Mouse (Mus musculus) kidney, adult 9 months (tissue): Measurements from ENCODE around the gene Btf3.

Source experiments
- DNase-seq: peaks from one replicate; pipeline ENCODE4 v3.0.0; 2022

The Btf3 gene

DNA sequence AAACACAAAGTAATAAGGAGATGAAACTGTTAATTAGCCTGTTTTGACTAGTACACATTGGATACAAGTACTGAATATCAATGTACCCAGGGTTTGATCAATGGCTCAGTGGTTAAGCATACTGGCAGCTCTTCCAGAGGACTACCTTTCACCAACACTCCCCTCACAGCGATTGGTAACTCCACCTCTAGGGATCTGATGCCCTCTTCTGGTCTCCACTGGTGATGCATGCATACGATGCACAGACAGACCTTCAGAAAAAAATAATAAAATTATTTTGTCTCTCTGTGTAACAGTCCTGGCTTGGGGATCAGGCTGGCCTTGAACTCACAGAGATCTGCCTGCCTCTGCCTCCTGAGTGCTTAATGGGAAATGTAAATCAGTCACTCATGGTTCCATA is 15.3 kb upstream of the Btf3 start:
- DNase-seq, result peak; percentile 71

DNA sequence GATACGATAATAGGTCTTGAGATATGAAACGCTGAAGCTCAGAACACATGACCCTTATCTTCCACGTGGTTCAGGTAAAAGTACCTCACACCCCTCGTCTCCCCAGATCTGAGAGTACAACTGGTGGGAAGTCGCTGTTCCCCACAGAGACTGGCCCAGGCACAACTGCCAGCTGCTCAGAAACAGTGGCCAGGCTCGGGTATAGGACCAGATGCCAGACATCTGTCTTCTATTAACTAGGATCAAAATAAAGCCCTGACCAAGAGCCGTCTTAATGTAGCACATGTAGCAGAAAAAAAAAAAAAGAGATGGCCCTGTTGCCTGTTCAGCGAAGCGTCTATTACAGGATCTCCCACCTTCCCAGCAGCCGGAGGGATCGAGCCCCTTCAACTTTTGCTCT is 8.2 kb upstream of the Btf3 start:
- peak; percentile 17 for DNase-seq

DNA sequence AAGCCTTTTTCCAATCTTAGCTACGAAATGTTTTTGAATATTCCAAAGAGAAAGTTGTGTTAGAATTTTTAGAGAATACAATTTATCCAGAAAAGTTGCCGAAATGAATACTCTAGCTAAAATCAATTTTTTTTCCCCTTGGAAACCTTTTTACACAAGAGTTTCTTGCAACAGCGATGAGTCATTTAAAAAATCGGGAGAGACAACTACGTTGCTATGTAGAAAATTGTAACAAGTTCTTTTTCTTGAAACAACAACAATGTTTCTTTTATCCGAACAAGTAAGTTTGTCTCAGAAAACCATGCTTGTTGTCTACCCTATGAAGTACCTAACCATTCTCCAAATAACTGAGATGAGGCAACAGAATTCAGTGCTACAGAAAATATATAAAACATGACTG is 1.1 kb upstream of the Btf3 start:
- DNase-seq, result no peak

DNA sequence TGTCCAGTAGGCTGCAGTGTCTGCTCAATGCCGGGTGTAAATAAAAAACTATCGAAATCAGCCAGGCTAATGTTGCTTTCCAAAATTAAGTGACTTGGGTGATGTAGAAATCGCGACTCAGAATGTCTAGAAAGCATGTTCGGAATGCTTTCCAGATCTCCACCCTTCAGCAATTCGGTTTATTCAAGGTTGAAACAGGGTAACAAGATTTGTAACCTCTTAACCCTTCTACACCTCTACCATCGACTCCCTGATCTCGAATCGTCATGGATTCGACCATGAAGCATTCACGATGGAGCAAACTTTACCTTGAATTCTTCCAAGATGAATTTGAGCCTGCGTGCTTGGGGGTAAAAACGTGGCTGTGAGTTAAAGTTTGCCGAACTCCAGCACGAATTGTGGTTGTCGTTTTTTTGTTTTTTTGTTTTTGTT is 456 bp upstream of the Btf3 start:
- DNase-seq, result no peak

- no peak for DNase-seq
Measured at GRCm38 (mm10) chr13:98316140-98316479, 696 bp downstream of the Btf3 start.

DNA sequence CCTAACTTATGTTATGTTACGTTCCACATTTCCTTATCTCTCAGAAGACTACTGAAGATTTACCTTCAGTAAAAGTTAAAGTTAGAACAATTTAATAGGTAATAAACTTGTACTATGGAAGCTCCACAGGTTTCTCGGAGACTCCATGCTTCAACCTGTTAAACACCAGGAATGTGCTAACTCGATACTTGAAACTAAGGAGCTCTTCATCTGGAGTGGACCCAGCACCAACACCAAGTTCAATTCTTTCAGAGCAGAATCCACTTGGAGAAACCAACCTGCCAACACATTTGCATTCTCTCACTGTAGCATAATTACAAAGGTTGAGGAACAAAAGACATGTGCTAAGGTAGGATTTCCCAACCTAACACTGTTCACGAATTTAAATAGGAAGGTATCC is 1.7 kb downstream of the Btf3 start:
- DNase-seq, result peak; percentile 24

DNA sequence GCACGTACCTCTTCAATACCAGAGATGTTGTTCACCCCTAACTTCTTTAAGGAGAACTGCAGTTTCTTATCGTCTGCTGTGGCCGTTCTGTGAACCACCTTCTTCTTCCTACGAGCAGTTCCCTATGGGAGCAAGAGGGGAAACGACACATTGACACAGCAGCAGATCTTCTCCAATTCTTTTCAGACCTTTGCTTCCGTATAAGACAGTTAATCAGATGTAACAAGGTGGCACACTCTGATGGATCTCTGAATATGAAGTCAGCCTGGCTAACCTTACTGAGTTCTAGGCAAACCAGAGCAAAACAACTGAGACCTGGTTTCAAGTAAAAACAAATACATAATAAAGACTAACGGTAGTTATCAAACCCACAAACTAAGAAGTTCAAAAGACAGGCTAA is 3.2 kb downstream of the Btf3 start:
- no peak for DNase-seq

GRCm38 (mm10) chr13:98311597-98311996 is 5.2 kb downstream of the Btf3 start:
- DNase-seq, result no peak

GRCm38 (mm10) chr13:98308724-98309123 is 8.1 kb downstream of the Btf3 start:
- no peak for DNase-seq

GRCm38 (mm10) chr13:98308004-98308403 is 8.8 kb downstream of the Btf3 start:
- no peak for DNase-seq

- no peak for DNase-seq
Measured at GRCm38 (mm10) chr13:98306852-98307475, 9.8 kb downstream of the Btf3 start.

DNA sequence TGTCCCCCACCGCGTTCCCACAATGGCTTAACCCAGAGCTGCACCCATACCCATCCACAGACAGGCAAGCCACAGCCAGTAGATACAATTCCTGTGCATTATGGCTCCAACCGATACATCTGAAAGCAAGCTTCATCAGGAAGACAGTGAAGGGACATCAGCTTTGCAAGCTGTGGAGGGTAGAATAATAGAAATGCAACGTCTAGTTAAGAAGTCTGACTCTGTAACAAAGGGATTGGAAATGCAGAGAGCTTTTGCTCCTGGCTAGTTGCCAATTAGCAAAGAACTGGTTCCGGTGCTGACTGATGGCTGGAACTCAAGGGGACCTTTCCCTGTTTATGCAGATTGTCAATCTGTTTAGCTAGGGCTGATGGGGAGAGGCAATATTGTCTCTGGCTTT is 10.4 kb downstream of the Btf3 start:
- no peak for DNase-seq

DNA sequence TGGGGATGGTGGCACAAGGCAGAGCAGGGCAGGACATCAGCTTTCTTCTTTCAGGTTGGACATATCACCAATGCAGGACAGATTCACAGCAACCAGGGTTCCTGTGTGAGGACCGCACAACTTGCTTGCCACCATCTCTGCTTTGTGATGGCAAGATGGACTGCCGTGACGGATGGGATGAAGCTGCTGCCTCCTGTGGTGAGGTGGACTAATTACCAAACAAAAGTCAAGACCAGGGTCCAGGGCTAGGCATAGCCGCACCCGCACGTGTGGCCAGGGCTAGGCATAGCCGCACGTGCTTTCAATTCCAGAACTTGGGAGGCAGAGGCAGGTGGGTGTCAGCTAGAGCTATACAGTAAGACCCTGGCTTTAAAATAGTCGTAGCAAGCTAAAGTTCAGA is 11.5 kb downstream of the Btf3 start:
- DNase-seq, result no peak

DNA sequence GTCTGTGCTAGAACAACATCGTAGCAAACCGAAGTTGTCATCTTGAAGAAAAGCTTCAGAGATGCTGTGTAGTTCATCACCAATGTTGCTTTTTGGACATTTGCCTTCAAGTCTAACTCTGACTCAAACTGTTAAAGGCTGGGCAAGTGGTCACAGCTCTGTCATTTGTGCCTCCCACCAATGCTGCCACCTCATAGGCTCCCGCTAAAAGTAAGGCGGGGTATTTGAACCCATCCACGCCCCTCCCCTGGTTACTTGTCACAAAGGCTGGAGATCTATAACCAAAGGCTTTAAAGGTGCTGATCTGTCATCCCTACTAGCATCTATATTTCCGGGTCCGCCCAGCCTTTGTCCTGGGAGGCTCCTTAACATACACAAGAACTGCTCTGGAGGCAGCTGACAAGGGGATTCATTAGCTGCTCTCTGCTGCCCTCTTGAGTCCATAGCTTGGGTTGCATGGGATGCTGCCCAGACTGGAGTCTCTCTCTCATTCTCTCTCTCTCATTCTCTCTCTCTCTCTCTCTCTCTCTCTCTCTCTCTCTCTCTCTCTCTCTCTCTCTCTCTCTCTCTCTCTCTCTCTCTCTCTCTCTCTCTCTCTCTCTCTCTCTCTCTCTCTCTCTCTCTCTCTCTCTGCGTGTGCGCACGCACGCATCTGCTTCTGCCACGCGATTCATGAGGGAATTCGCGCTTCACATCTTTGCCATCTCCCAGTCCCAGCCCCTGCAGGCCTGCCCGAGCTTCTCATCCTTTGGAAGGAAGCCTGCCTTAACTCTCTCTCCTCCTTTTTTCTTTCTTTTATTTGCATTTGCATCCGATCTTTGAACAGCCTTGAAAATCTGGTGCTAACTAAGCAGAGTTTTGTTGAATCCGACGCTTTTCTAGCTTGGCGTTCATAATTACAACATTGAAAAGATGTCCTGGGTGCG is 17.7 kb downstream of the Btf3 start:
- DNase-seq, result peak; percentile 66

- no peak for DNase-seq
Measured at GRCm38 (mm10) chr13:98297883-98298482, 18.8 kb downstream of the Btf3 start.

DNA sequence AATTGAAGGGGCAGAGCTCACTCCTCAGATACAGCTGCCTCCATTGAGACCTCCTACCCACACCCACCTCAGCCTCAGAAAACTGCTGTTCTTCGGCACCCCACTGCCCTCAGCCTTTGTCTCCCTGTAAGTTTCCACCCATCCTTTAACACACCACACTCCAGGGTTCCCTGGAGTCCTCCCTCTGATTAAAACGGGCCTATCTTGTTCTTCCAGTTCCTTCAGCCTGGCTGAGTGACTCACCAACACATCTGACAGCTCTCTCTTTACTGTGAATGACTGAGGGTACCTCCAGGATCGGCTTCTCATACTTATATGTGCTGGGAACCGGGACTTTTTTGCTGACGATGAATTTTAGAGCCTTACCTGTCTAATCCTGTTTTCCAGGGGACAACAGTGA is 20.7 kb downstream of the Btf3 start:
- DNase-seq, result no peak

DNA sequence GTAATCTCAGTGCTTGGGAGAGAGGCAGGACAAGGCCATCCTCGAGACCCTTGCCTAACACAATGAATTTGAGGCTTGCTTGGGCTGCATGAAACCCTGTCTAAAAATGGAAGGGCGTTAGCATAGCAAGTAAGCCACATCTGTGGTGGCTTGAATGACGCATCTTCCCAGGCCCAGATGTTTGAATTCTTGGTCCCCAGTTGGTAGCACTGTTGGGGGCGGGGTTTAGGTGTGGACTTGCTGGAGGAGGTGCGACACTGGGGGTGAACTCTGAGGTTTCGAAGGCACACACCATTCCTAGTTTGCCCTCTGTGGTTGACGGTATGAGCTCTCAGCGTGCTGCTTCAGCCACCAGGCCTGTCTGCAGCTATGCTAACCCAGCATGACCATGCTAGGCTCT is 25.1 kb downstream of the Btf3 start:
- no peak for DNase-seq

GRCm38 (mm10) chr13:98290719-98291118 is 26.1 kb downstream of the Btf3 start:
- DNase-seq, result no peak

GRCm38 (mm10) chr13:98280990-98281650 is 35.7 kb downstream of the Btf3 start:
- DNase-seq, result no peak

GRCm38 (mm10) chr13:98279686-98280085 is 37.1 kb downstream of the Btf3 start, which contains the start of gene Gm21976:
TSS of gene Gm21976 (plus strand) at chr13:98279887.
- no peak for DNase-seq

GRCm38 (mm10) chr13:98277501-98277900 is 39.3 kb downstream of the Btf3 start:
- no peak for DNase-seq

GRCm38 (mm10) chr13:98276253-98276652 is 40.6 kb downstream of the Btf3 start:
- DNase-seq, result no peak

DNA sequence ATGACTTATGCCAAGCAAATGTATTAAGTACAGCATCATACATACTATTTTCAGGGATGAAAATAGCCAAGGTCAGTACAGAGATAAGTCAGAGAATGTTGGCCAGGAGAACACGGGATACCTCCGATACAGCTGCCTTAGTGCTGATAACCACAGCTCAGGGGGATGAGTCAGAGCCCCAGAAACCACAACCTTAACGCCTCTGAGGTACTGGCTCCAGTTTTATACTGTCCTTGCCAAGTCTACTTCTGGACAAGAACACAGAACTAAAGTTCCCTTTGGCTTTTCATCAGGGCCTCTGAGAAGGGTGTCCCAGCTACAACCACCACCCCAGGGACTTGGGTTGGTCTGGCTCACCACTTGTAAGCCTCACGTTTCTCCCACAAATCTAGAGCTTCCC is 41.2 kb downstream of the Btf3 start:
- DNase-seq, result no peak

GRCm38 (mm10) chr13:98274023-98274422 is 42.8 kb downstream of the Btf3 start:
- DNase-seq, result no peak
